14 mouse cellular contexts compared by ENCODE assay signal in genomic region chr9:77629708-77630107, GRCm38 (mm10). TPM values are rescaled to one million over a fixed set of nuclear protein-coding genes. Genes with fewer than 3 reads are reported as not detected.
"Had no signal": no experiment of that assay in that cellular context is flagged by ENCODE, and none has a peak within 500 bp of the region (broad histone marks: within the 10 kb centered on the region; RNA-seq: fewer than 3 reads in every experiment).

No protein-coding gene starts in this region.

- H3K4me3 ChIP-seq: left cerebral cortex, adult 2 months; megakaryocyte, embryonic 14.5 days; midbrain, embryonic 12.5 days; neural tube, embryonic 15.5 days had no signal

- H3K36me3 ChIP-seq: midbrain, embryonic 12.5 days; neural tube, embryonic 15.5 days had no signal

- H3K27me3 ChIP-seq: midbrain, embryonic 12.5 days; neural tube, embryonic 15.5 days had no signal

- DNase-seq: kidney, postnatal 25 days; liver; lung, adult 2 months; lung, postnatal 10 days; right cerebral cortex, adult 18-20 months; right cerebral cortex, postnatal 25 days; thymus, postnatal 4 days had no signal

- H3K4me1 ChIP-seq: megakaryocyte, embryonic 14.5 days; midbrain, embryonic 12.5 days; neural tube, embryonic 15.5 days had no signal

- H3K9ac ChIP-seq: liver, embryonic 14.5 days; midbrain, embryonic 12.5 days; neural tube, embryonic 15.5 days had no signal

- H3K27ac ChIP-seq: left cerebral cortex, adult 2 months; liver, embryonic 14.5 days; macrophage; midbrain, embryonic 12.5 days; neural tube, embryonic 15.5 days; stomach, postnatal 0 days had no signal

- H3K9me3 ChIP-seq: midbrain, embryonic 12.5 days; neural tube, embryonic 15.5 days had no signal

- H3K4me2 ChIP-seq: midbrain, embryonic 12.5 days; neural tube, embryonic 15.5 days had no signal

RNA-seq across cellular contexts. Expression of gene Klhl31, which starts 6.6 kb away (rescaled TPM):
- polyA plus RNA-seq: macrophage had no signal
